Mouse (Mus musculus) right cerebral cortex, adult 18-20 months (tissue): Measurements from ENCODE around the gene Rgl2.

Experiments used
- DNase-seq: peaks from one replicate; pipeline ENCODE4 v3.0.0; 2022; ENCODE audit warnings: mixed read lengths

The Rgl2 gene

GRCm38 (mm10) chr17:33909077-33909868, 20.1 kb upstream of the Rgl2 start, which contains the start of gene Daxx:
Daxx (plus strand) TSS chr17:33909414.
- peak; percentile 99 for DNase-seq

- no peak for DNase-seq
Measured at GRCm38 (mm10) chr17:33909869-33910250, 19.5 kb upstream of the Rgl2 start.

- no peak for DNase-seq
Measured at GRCm38 (mm10) chr17:33910346-33911051, 18.8 kb upstream of the Rgl2 start.

- DNase-seq: no peak
Measured at GRCm38 (mm10) chr17:33911052-33911812, 18.1 kb upstream of the Rgl2 start.

GRCm38 (mm10) chr17:33911813-33912414, 17.4 kb upstream of the Rgl2 start:
- no peak for DNase-seq

- DNase-seq: no peak
Measured at GRCm38 (mm10) chr17:33913264-33913663, 16.1 kb upstream of the Rgl2 start.

- no peak for DNase-seq
Measured at GRCm38 (mm10) chr17:33913905-33914304, 15.4 kb upstream of the Rgl2 start.

GRCm38 (mm10) chr17:33914969-33915391, 14.4 kb upstream of the Rgl2 start:
- DNase-seq: no peak

GRCm38 (mm10) chr17:33915671-33916250, 13.6 kb upstream of the Rgl2 start, which contains the start of the genes Tapbp and Zbtb22:
Tapbp (plus strand) TSS chr17:33915899.
Zbtb22 (plus strand) TSS chr17:33915904.
- peak; percentile 96 for DNase-seq

- no peak for DNase-seq
Measured at GRCm38 (mm10) chr17:33916294-33916693, 13.0 kb upstream of the Rgl2 start.

GRCm38 (mm10) chr17:33916847-33917655, 12.3 kb upstream of the Rgl2 start:
- no peak for DNase-seq

- no peak for DNase-seq
Measured at GRCm38 (mm10) chr17:33917656-33918292, 11.6 kb upstream of the Rgl2 start.

GRCm38 (mm10) chr17:33918293-33919203, 10.8 kb upstream of the Rgl2 start:
- no peak for DNase-seq

- peak; percentile 54 for DNase-seq
Measured at GRCm38 (mm10) chr17:33919351-33920281, 9.7 kb upstream of the Rgl2 start.

- peak; percentile 82 for DNase-seq
Measured at GRCm38 (mm10) chr17:33920282-33921097, 8.9 kb upstream of the Rgl2 start.

- no peak for DNase-seq
Measured at GRCm38 (mm10) chr17:33921361-33921760, 8.0 kb upstream of the Rgl2 start.

GRCm38 (mm10) chr17:33924577-33925283, 4.6 kb upstream of the Rgl2 start:
- no peak for DNase-seq
